Mouse (Mus musculus): Measurements from ENCODE around the gene Trio.

Gene Trio

DNA sequence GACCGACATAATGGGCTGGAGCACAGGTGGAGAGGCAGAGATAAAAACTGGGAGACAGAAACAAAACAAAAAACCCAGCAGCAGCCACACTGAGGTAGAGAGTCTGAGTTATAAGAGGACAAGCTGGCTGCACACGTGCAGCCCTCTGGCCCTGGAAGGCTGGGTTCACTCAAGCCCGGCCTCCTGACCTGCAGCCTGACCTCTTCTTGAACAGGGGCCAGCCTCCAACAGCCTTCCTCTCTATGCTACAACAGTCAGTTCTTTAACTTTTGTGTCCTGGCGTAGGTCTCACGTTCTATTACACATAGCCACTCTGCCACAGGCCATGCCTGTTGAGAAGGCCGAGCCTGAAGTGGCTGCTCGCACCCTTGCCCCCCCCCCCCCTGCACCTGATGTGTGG is 147.8 kb downstream of the Trio start:
- no peak for DNase-seq (ENCODE audit: low spot score in 2 of 2)

DNA sequence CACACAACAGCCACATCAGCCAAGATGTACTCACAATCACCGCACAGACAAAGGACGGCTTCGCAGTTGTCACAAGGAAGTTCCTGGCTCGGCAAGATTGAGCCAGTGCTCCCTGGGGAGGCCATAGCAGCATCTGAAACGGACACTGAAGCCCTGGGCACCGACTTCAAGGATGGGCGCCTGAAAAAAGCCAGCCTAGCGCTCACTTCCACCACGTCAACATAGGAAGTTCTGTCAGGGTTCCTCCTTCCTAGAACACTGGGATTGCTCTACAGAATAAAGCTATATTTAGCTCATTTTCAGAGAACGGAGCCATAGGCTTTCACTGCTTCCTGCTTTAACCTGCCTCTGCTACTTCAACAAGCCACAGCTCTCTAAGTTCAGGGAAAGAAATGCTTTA is 149.3 kb downstream of the Trio start:
- no peak for DNase-seq (ENCODE audit: low spot score in 2 of 2)

DNA sequence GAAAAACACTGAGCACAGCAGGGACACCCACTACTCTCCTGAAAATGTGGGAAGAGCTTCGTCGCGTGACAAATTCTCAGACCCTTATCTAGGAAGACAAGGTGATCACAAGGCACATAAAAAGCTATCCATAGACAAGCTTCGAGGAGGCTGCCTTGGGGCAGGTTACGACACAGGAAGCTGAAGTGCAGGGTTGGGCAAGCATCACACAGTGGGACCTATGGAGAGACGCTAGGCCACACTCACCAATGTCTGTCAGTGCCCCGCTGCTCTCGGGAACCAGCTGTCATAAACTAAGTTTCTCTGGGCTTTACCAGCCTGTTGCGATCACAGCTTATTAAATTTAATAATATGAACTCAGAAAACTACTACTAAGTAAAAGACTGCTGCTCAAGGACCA is 149.9 kb downstream of the Trio start:
- no peak for DNase-seq (ENCODE audit: low spot score in 2 of 2)

DNA sequence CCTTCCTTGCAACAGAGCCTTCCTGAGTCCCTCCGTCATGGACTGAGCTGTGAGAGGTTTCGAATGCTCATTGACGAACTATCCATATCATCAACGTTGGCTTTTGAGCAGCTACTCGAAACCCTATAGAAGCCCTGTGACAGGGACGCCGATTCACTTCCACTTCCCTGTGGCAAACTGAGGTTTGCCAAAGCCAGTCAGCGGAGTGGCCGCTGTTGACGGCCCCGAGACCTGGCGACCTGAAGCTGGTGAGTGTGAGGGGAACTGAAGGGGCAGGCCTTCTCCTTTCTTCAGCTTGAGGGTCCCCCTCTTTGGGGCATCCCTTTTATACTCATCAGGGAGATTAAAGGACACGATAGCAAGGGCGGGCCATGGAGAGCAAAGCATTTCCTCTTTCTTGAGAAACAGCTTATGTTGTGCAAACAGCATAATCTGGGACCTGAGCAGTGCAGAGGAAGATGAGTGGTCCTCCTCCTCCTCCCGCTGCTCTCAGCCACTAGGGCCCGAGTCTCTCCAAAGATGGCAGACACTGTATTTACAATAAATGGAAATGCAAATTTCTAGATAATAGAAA is 151.8 kb downstream of the Trio start:
- no peak for DNase-seq (ENCODE audit: low spot score in 2 of 2)

DNA sequence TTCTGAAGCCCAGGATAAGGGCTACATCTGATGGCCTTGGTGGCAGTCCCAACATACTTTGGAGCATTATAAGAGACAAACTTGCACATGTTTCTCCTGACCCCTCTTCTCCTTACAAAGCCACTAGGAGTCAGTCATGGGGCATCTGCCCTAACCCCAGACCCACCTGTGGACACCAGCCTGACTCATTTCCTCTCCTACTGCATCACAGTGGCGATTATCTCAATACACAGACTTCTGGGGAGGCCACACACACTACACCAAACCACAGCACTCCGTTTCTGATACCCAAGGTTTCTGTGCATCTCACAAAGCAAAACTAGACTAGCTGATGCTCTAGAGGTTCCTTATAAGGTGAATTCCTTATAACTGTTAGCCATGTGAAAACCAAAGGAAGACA is 153.4 kb downstream of the Trio start:
- DNase-seq (ENCODE audit: low spot score in 2 of 2), result no peak

DNA sequence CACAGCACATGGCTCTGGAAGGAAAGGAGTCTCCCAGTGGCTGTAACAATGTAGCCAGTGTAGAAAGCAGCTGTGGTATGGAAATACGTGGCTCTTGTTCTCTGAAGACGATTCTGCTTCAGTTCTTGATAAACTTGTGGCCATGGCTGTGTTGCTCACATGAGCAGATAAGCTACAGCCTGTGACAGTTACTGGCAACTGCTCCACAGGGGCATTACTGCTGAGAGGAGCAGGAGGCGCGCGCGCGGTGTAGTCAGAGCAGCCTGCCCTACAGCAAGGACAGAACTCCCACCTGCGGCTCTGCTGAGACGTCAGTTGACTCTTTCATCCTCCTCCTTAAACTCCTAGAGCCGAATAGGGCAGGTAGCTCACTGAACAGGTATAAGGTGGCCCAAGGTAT is 153.9 kb downstream of the Trio start:
- DNase-seq (ENCODE audit: low spot score in 2 of 2), result no peak

DNA sequence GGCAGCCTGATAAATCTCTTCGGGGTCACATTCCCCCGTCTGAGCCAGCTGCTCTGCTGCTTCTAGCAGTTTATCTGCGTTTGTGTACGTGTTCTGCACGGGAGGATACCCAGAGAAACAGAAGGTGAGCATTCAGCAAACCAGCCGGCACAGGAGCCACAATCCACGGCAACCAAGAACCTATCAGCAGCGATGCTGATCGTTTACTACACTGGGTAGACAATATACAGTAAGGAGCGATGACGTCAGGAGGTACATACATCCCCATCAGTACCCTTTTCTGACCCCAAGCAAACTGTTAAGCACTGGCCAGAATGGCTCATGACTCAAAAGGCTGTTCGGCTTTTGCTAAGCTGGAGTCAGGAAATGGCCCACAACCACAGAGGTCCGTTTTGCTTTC is 154.4 kb downstream of the Trio start:
- DNase-seq (ENCODE audit: low spot score in 2 of 2), result no peak

DNA sequence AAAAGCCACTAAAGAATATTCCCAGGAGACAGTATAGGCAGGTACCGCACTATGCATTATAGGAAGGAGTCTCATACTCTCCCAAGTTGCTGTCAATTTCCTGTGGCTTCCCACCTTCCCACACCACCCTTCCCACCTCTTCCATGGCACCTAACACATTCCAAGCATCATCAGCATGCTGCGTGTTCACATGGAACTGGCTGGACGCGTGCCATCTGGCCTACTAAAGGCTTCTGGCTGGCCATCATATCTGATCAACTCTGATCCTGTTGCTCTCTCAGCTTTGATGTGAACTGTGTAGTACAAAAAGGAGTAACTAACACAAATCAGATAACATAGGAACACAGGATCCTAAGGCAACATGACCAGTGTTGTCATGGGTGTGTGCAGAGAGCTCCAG is 156.6 kb downstream of the Trio start:
- no peak for DNase-seq (ENCODE audit: low spot score in 2 of 2)

DNA sequence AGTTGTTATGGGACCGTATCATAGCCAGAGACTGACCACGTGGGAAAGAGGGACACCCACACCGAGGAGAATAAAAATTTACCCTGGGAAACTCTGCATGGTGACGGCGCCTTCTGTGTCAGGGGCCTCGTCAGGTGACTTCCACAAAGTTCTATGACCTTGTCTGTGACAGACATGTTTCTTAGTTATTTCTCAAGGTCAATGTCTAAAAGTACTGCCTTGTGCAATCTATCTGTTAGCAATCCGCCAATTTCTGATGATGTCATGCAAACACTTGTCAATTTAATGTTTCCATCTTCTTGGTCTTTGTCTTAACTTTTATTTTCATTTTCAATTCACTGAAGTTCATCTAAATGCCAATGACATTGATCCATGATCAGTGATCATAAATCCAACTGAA is 157.8 kb downstream of the Trio start:
- DNase-seq (ENCODE audit: low spot score in 2 of 2), result no peak

DNA sequence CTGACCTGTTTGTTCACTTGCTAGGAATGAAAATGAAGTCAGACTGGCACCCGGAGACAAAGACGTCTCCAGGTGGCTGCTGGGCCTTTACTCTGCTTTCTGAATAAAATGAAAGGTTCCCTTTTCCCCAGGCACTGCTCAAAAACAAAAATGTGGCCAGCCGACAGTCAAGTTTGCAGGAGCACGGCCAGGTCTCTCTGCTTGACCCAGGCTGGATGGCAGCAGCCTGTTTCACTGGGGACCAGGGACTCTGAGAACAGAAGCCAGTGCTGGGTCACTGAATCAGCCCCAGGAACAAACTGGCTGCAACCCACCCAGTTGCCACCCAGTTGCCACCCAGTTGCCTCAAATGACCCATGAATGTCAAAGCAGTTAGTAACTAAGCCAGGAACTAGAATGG is 159.2 kb downstream of the Trio start:
- DNase-seq (ENCODE audit: low spot score in 2 of 2), result no peak

DNA sequence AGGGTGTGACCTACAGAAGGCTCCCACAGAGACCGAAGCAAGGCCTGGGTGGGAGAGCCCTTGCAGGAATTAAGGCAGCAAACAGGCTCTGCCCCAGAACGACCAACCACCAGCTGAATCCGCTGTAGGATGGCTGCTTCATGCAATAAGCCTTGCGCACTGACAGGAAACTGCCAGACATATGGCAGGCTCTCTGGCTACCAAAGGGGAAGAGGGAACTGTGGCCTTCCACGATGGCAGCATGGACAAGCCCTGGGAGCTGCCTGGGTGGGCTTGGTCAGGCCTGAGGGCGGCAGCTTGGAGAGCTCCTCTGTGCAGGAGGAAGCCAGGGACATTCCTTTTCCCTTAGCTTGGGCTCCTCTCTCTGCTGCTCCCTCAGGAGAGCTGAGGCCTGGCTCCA is 159.6 kb downstream of the Trio start:
- no peak for DNase-seq (ENCODE audit: low spot score in 2 of 2)

DNA sequence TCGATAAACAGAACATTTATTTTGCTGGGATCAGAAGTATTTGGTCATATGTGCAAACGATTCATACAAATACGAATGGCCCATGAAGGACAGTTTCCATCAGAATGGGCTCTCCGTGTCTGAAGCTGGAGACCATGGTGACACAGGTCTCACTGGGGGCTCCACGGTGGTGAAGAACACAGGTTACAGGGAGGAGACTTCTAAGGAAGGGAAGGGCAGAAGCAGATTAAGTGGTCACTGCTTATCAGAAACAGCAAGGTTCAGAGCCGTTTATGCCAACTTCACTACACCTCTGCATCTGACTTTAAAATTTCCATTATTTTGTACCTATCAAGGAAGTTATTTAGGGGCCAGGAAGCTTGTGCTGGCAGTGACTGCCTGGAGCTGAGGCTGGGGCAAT is 161.3 kb downstream of the Trio start:
- no peak for DNase-seq (ENCODE audit: low spot score in 2 of 2)

DNA sequence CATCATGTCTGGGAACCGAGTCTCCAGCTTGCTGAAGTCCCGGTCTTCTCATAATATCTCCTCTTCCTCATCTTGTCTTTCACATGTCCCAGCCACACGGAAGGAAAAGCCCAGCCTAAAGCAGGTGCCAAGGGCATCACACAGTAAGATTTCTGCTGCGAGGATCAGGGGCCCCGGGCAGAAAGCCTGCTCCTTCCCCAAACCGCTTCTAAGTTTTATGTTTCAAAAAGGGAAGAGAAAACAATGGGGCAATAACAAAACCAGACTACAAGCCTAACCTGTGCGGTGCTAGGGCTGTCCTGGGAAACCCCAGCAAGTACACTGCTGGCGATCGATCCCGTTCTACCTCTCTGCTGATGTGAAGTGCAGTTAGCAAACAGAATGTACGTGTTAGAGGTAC is 162.7 kb downstream of the Trio start:
- no peak for DNase-seq (ENCODE audit: low spot score in 2 of 2)

DNA sequence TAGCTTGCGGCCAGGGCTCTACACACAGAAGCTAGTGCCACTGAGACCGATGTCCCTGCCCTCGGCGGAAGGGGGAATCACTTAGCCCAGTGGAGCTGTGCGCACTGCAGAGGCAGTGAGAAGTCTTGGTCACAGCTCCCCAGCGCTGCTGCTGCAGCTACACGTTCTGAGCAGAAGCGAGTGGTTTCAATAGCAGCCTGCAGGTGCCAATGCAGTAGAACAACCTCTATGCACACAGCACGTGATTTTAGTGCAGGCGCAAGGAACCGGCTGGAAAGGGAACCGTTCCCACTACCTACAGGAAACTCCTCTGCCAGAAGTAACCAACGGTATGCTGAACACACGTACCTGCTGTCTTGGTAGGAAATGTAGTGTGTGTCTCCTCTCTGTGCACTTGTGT is 165.2 kb downstream of the Trio start:
- DNase-seq (ENCODE audit: low spot score in 2 of 2), result no peak

DNA sequence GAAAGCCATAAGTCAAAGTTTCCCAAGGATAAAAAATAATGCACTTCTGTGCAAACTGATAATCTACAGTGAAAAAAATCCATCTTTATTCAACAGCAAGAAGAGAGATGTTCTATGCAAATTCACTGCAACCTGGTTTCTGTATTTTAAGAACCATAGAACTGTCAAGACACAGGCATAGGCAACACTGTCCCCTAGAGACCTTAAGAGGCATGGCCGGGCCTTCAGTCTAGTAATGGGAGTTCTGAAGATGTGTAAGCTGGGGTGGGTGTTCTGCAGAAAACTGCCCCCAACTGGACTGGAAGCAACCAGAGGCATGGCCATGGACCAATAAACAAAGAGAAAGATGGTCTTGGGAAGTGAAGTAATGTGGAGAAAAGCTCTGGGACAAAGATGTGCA is 166.1 kb downstream of the Trio start:
- DNase-seq (ENCODE audit: low spot score in 2 of 2), result no peak

DNA sequence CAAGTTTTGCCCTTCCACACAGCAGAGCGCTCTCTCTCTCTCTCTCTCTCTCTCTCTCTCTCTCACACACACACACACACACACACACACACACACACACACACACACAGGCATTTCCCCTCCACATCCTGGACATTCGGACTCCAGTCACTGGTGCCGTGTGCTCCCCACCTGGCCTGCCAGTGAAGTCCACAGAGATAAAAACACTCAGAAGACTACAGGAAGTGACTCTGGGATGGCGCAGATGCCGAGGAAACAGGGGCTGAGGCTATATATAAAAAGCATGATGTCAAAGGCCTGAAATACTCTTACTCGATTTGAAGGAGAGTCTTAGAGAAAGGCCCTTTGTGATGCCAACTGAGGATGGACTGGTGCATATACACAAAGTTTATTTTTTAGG is 166.5 kb downstream of the Trio start:
- DNase-seq (ENCODE audit: low spot score in 2 of 2), result no peak

DNA sequence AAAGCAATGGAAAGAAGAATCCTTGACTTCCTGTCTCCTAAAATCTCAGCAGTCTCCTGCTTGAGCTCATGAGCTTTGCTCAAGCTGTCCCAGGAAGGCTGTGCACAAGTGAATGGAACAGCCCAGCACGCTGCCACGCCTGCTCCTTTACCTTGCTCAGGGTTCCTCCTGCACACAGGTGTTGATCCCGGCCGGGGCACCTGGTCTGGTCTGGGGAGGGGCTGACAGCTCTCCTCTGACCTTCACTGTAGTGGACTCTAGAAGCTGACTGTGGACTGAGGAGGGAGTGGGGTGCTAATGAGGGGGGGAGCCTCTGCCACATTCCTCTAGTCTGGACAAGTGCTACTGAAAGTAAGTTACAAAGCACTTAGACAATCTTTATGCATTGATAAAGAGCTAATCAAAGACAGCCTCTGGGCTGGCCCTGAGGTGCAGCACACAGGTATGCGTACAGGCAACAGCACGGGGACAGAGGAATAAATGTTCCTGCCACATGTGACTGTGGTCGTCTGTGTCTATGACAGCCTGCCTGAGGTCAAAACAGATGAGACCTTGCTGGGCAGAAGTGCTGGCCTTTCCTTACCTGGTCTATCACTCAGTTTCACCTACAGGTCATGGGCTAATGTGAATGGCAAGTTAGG is 167.3 kb downstream of the Trio start:
- no peak for DNase-seq (ENCODE audit: low spot score in 2 of 2)

DNA sequence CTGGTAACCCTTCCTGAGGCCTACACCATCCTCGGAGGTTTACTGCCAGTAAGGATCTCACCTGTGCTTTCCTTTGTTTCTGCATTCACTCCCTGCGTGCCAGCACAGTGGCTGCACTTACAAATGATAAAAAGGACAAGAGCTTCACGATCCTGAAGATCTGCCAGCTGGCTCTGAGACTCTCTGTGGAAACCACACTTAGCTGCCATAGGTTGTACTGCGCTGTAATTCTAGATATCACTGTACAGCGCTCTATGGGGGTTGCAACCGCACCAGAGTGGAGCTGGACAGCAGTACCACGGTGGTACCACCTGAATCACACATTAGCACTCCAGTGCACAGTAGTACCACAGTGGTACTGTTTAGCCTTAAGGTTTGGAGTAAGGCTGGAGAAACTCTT is 168.4 kb downstream of the Trio start:
- DNase-seq (ENCODE audit: low spot score in 2 of 2), result no peak

DNA sequence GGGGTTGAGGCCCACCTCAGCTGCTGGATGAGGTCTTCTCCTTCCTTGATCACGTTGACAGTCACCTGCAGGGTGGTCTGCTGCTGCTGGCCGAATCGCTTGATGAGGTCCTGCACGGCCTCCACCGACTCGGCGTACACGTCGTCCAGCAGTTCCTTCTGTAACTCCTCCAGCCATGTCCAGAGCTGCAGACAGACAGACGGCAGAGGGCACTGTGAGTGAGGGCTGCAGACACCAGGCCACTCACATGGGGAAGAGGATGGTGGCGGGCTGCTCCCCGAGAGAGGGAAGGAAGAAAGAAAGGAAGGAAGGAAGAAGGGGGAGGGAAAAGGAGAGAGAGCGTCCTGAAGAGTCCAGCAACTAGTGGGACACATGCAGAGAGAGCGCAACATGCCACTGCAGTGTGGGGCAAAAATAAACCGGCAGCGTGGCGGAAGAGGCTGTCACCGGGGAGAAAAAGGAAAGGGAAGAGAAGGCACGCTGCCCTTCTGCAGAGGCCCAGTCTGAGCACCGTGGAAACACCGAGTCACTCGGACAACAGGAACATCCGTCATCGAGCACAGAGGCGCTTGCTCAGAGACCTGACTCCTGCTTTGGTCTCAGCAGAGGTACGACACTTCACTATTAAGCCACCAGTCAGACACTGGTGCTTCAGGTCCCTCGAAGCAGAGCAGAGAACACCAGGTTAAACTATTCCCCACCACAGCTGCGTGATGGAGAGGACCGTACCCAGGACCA is 169.4 kb downstream of the Trio start:
- DNase-seq (ENCODE audit: low spot score in 2 of 2), result no peak

DNA sequence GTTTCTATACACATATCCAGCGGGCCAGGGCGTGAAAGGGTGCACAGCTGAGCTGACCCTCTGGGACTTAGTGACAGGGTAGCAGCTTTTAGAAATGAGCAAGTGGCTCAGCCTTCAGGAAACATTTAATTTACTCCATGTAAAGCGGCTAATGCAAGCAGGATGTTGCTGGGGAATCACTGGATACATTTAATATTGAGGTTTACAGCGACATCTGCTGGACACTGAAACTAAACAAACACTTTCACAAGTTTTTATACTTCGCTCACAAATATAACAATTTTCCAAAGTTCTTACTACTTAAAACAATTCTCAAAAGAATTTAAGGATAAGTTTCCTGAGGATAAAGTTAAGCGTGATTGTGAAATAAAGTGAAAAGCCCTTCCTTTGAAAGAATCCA is 174.3 kb downstream of the Trio start:
- DNase-seq (ENCODE audit: low spot score in 2 of 2), result no peak

DNA sequence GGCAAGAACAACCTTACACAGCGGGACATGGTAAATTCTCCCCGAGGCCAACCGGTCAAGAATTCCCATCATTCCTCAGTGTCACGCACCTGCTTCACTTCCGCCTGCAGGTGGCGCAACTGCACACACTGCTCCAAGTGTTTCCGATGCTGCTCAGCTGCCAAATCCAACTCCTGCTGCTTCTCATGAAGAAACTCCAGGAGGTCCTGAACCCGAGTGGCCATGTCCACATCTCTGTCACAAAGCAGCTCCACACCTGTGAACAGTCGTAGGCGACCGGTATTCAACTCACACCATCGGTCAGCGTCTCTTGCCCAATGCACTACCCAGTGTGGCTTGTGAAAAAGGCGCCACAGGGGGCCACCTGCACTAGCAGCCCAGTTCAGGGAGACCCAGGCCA is 174.7 kb downstream of the Trio start:
- no peak for DNase-seq (ENCODE audit: low spot score in 2 of 2)

DNA sequence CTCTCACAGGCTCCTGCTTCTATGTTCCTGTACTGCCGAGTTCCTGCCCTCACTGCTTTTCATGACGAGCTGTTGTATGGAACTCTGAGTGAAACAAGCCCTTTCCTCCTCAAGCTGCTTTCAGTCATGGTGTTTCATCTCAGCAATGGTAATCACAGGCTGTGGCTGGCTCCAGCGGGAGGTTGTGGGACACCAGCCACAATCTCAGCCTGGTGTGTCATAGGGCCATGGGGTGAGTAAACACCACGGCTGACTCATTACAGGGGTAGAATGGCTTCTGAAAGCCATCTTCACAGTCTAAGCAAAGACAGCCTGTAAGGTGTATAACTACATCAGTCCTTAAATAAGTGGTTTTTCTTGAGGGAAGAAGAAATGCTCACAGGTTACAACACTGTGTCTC is 175.7 kb downstream of the Trio start:
- no peak for DNase-seq (ENCODE audit: low spot score in 2 of 2)

DNA sequence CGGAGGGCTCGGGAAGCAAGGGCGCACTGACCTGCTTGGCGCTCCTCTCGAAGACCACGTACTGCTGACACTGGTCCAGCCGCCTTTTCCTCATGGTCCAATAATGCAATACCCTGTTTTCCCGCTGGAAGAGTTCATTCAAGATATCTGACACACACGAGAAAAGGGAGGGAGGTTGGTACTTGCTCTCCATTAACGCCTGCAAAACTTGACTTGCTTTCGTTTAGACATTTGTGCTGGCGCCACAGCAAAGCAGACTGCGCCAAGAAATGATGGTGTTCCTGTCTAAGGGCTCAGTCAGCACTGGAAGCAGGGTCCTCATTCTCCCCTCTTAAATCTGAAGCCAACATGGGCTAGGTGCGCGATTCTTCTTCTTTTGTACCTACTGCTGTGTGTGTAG is 184.0 kb downstream of the Trio start:
- DNase-seq (ENCODE audit: low spot score in 2 of 2), result no peak

DNA sequence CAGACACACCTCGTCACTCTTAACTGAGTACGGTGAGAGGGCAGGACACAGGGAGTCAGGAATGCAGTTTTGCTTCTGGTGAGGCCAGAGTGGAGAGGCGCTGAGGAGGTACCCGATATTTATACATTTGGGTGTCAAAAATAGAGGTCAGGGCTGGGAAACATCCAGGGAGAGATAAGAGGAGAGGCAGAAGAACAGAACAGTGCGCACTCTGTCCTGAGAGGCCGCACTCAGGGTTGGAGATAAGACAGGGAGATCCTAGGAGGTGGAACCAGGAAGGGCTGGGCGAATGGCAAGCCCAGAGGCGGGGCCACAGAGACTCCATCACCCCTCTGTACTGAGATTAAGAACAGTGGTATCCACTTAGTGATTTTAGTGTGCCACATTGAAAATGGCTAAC is 185.1 kb downstream of the Trio start:
- DNase-seq (ENCODE audit: low spot score in 2 of 2), result no peak

Data from urinary bladder, postnatal 4 days (tissue).